Mouse (Mus musculus) embryonic fibroblast, embryonic 13.5 days (primary cell): Measurements from ENCODE around the gene Shisa3.

Experiments used
- CTCF ChIP-seq: IDR thresholded peaks from 2 replicates; pipeline ENCODE4 v1.5.1; 2011; ENCODE audit warnings: mild to moderate bottlenecking, control low read depth, low read length, moderate library complexity, borderline replicate concordance; ENCODE audit not compliant: insufficient read depth
- POLR2A ChIP-seq: IDR thresholded peaks from 2 replicates; pipeline ENCODE4 v1.6.1; 2011; ENCODE audit warnings: low read depth, mild to moderate bottlenecking, control low read depth, low read length, moderate library complexity

DNA sequence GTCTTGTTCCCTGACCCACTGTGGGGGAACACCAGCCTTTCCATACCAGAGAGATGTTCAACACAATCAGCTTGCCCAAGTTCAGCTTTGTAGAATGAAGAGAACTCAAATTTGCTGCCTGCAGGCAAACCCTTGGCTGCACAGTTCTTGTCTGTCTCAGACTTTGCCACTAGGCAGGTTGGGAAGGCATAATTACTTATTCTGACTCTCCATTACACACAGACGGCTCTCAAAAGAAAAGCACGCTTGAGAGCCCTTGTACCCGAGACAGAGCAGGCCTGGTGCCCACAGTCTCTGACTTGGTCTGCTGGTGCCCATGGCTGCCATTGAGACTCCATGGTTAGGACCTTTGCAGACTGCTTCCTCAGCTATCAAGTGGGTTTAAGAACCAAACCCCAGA, 26.7 kb downstream of the Shisa3 start:
- TF ChIP-seq CTCF (no peak), POLR2A (no peak)
